Mouse (Mus musculus) liver, adult (tissue): ENCODE data around the gene Abcb1a.

Source experiments
- GATA4 ChIP-seq: IDR thresholded peaks from 2 replicates; pipeline ENCODE4 v1.6.1; 2014; ENCODE audit warnings: mild to moderate bottlenecking, low read length; ENCODE audit not compliant: insufficient replicate concordance

Gene Abcb1a

GRCm38 (mm10) chr5:8659911-8660737 is at the start of gene Abcb1a:
Abcb1a (plus strand) TSS chr5:8660077.
- TF ChIP-seq GATA4: no peak

GRCm38 (mm10) chr5:8622071-8622595 is 37.7 kb upstream of the Abcb1a start:
- no peak for TF ChIP-seq GATA4

DNA sequence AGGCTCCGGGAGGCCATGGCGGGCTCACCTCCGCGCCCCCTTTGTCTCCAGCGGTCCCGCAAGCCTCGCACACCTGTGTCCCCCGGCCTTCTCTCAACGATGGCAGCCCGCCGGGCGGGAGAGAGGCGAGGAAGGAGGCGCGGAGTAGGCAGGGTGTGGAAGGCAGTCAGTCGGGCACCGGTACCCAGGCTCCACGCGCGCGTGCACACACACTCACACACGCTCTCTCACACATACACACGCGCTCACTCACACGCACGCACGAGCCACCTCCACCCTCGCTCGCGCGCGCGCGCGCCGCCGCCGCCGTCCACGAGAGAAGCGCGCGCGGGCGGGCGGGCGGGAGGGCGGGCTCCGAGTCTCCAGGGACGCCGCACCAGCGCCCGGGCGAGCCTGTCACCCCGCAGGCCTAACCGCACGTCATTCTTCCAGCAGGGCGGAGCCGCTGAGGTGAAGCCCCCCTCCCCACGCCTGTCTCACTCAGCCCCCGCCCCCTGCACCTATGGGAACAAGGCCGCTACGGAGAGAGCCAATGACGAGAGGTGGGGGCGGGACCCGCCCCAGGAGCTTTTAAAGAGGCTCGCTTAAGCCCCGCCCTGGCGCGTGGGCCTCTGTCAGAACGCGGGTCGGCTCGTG is 37.2 kb upstream of the Abcb1a start, which contains the start of gene Rundc3b:
Gene Rundc3b (minus strand): TSS at position 357 of the 636 bp plus-strand sequence.
- no peak for TF ChIP-seq GATA4

- no peak for TF ChIP-seq GATA4
These were observed 27.0 kb upstream of the Abcb1a start for GRCm38 (mm10) chr5:8632901-8633300.

- no peak for TF ChIP-seq GATA4
These were observed 25.3 kb upstream of the Abcb1a start for GRCm38 (mm10) chr5:8634489-8634975.

DNA sequence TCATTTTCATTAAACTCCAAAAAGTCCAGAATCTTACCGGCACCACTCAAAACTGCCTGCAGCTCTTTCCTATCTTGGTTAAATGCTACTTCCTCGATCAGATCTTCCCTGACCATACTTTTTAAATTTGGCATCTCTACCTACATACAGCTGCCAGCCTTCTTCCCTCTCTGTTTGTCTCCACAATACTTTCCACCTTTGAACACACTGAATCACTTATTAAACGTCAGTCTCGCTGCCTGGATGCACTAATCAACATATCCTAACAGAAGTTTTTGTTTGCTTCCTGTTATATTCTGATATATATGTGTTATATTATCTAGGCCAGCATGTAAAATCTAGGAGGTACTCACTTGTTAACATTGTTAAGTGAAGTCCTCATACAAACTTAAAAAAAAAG is 11.6 kb upstream of the Abcb1a start:
- TF ChIP-seq GATA4: no peak

DNA sequence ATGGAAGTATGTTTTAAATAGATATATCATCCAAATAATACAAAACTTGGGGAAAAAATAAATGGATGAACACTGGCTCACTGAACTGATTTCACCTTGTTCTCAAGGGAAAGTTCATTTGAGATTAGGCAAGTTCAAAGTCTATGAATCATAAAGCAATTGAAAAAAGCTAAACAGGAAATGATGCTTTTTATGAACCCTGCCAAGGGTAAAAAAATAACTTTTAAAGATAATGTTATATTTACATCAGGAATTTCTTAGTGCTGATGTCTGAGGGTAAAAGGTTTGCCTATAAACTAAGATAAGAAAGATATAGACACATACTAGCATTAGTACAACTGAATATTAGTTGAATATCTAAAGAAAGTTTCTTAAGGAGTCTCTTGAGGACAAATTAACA is 11.1 kb upstream of the Abcb1a start:
- no peak for TF ChIP-seq GATA4

GRCm38 (mm10) chr5:8652085-8652484 is 7.8 kb upstream of the Abcb1a start:
- no peak for TF ChIP-seq GATA4

DNA sequence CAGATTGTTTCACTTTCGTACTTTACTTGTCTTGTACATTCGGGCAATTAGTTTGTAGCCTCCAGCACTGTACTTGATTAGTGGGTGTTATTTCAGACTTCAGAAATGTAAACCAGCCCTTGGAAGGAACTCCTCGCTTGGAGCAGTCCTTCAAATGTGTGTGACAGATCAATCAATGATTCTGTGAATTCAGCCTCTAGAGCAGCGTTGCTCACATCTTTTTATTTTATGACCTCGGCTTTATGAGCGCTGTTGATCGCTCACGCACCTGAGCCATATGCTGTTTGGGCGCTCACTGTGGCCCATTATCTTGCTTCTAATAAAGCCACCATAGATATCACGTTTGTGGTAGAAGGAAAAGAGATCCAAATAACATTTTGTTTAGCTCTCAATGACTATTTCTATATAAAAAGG is 868 bp downstream of the Abcb1a start:
- TF ChIP-seq GATA4: no peak

GRCm38 (mm10) chr5:8664678-8665077 is 4.8 kb downstream of the Abcb1a start:
- TF ChIP-seq GATA4: no peak

DNA sequence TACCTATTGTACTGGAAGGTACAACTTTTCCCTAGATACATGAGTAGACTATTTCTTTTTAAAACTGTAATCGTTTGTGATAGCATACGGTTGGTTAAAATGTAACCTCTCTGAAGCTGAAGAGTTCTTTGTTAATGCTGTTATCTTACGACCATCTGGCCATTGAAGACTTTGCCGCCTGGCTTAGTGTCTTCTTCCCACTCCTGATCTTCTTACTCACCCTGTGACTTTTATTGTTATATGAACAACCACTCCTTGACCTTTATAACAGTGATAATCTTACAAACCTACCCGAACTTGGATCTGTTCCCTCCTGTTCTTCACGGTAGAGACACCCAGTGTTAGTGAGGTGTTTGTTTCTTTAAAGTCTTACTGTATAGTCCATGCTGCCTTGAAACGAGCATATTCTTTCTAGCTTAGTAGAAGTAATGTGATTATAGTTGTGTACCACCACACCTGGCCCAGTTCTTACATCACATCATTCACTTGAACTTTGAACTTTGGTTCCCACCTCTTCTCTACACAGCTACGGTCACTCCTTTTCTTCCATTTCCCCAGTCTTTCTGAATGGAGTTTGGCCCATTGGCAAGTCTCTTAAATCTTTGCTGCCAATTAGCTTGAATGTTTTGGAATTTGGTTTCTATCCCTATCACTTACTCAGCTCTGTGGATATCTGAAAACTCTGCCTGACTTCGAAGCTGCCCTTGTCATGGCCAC is 8.0 kb downstream of the Abcb1a start:
- no peak for TF ChIP-seq GATA4

- TF ChIP-seq GATA4: no peak
These were observed 9.7 kb downstream of the Abcb1a start for GRCm38 (mm10) chr5:8669606-8670005.

DNA sequence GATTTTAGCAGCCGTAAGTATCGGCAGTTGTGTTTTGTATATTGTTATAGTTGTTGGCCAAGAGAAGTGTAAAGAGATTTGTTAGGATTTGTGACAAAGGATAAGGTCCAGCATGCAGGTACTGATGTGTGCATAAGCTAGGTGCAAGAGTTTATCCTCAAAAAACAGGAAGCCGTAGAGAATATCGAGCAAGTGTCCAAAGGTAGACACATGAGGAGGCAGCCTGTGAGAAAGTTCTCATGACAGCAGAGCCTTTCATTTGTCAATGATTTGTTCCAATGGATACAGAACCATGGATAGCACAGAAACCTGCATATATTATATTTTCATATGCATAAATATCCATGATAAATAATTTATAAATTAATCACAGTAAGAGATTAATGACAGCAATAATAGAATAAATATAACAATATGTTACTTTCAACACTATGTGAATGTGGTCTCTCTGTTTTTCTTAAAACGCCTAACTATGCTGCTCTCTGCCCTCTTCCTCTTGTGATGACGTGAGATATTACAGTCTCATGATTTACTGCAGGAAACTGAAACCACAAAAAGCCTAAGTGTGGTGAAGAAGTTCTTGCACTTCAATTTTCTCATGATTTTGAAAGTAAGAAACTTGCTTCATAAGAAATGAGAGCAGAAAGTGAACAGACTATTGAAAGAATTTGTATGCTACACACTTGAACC is 15.5 kb downstream of the Abcb1a start:
- no peak for TF ChIP-seq GATA4

GRCm38 (mm10) chr5:8675952-8676262 is 16.0 kb downstream of the Abcb1a start:
- no peak for TF ChIP-seq GATA4

DNA sequence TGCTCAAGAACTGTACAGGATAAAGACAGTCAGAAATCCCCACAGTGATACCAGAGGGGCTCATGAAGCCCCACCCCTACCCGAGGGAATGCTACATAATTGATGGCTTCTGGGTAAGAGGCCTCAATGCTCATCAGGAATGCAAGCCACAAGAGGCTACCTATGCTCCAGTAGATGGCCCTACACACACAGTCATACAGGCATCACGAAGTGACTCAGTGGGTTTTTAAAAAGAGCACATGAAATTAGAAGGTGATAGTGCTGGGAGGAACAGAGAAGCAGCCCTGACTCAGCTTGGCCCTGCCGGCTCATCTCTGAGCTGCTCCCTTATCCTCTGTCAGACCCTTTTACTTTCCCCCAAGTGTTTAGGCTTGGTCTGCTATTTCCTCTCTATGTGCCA is 21.3 kb downstream of the Abcb1a start:
- no peak for TF ChIP-seq GATA4

GRCm38 (mm10) chr5:8683686-8684085 is 23.8 kb downstream of the Abcb1a start:
- TF ChIP-seq GATA4: no peak

DNA sequence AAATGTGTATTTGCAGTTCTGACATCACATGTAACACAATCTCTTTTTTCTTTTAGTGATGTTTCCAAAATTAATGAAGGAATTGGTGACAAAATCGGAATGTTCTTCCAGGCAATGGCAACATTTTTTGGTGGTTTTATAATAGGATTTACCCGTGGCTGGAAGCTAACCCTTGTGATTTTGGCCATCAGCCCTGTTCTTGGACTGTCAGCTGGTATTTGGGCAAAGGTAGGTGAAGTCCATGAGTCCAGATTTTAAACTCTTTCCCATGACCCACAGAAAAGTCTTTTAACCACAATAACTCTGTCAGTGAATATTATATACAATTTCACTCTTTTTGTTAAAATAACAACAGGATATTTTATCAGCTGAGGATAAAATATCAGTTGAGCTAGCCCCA is 26.2 kb downstream of the Abcb1a start:
- no peak for TF ChIP-seq GATA4
